Mouse (Mus musculus): ENCODE measurements at regions not wholly inside any gene's neighbourhood (a gene's known extent, or its start where the extent isn't known, plus 50 kb on each side); places are given as distances from the start of the nearest gene placed in this dataset.
"Not testable (repeated sequence)": the region's sequence is repeated elsewhere in the genome, so short reads cannot be mapped to it uniquely, and the experiment has no call there.

GRCm38 (mm10) chr5:129287481-129287880 lies 190.9 kb downstream of the Adgrd1 start:
- ATAC-seq (ENCODE audit: low FRiP score) (no peak), DNase-seq (ENCODE audit: low spot score, missing footprints) (peak; percentile 88)
- H3K27me3 ChIP-seq (ENCODE audit: control insufficient read depth, insufficient read depth, low read length) = no peaks in the 10 kb centered on the region
- no peaks in the 10 kb centered on the region for H3K9me3 ChIP-seq (ENCODE audit: control insufficient read depth, low read length)
- no peaks in the 10 kb centered on the region for H3K36me3 ChIP-seq (ENCODE audit: control insufficient read depth, insufficient read depth, low read length)
- H3K4me1 ChIP-seq (ENCODE audit: control insufficient read depth, insufficient read depth, low read length) = no peaks in the 10 kb centered on the region; the same call in 1 of the 2 replicates
- H3K4me3 ChIP-seq (ENCODE audit: low read depth, low read length) = no peak overlapping the region
- 16% methylated on average over 8 of the region's 8 CpGs for WGBS
- H3K9ac ChIP-seq (ENCODE audit: low read length) = no peak overlapping the region
- no peak overlapping the region for H3K4me2 ChIP-seq
- H3K27ac ChIP-seq (ENCODE audit: low read depth, low read length) = no peak overlapping the region

- not testable (repeated sequence) for H3K9ac ChIP-seq (ENCODE audit: low read length); H3K27ac ChIP-seq (ENCODE audit: low read depth, low read length); H3K36me3 ChIP-seq (ENCODE audit: control insufficient read depth, insufficient read depth, low read length); DNase-seq (ENCODE audit: low spot score, missing footprints); H3K9me3 ChIP-seq (ENCODE audit: control insufficient read depth, low read length); H3K4me2 ChIP-seq; H3K4me3 ChIP-seq (ENCODE audit: low read depth, low read length); ATAC-seq (ENCODE audit: low FRiP score); H3K27me3 ChIP-seq (ENCODE audit: control insufficient read depth, insufficient read depth, low read length); H3K4me1 ChIP-seq (ENCODE audit: control insufficient read depth, insufficient read depth, low read length)
- WGBS = 81% methylated on average over 10 of the region's 10 CpGs
These were observed 196.3 kb downstream of the Adgrd1 start for GRCm38 (mm10) chr5:129292821-129293220.

DNA sequence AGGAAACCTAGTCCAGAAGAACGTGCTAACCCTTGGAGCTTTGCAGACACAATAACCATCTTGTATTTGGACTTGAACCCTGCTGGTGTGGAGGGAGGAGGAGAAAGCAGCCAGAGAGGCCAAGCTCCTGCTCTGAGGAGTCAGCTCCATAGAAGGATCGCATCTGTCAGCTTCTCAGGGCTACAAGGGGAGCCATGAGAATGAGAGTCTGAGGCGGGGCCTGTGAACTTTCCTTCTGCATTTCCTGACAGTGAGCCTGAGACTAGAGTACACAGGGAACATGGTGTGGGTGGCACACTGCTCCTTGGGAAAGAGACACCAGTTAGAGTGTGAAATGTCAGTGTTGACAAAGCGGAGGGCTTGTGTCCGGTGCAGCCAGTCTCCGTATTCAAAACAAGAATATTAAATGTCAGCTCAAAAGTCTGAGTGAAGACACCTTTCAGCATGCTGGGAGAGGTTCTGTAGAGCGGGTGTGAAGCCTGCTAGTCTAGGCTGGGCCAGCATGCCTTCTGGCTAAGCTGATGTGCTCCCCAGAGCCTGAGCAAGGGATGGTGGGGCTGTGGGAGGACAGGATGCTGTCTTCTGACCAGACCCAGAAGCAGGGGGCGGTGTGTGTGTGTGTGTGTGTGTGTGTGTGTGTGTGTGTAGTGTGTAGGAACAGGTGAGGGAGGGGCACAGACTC lies 198.5 kb downstream of the Adgrd1 start:
- not testable (repeated sequence) for H3K36me3 ChIP-seq (ENCODE audit: control insufficient read depth, insufficient read depth, low read length); H3K27ac ChIP-seq (ENCODE audit: low read depth, low read length); H3K4me2 ChIP-seq; H3K27me3 ChIP-seq (ENCODE audit: control insufficient read depth, insufficient read depth, low read length); H3K9me3 ChIP-seq (ENCODE audit: control insufficient read depth, low read length); H3K9ac ChIP-seq (ENCODE audit: low read length); H3K4me1 ChIP-seq (ENCODE audit: control insufficient read depth, insufficient read depth, low read length); H3K4me3 ChIP-seq (ENCODE audit: low read depth, low read length); ATAC-seq (ENCODE audit: low FRiP score)
- DNase-seq (ENCODE audit: low spot score, missing footprints) = peak; percentile 26
- WGBS = 69% methylated on average over 8 of the region's 8 CpGs

DNA sequence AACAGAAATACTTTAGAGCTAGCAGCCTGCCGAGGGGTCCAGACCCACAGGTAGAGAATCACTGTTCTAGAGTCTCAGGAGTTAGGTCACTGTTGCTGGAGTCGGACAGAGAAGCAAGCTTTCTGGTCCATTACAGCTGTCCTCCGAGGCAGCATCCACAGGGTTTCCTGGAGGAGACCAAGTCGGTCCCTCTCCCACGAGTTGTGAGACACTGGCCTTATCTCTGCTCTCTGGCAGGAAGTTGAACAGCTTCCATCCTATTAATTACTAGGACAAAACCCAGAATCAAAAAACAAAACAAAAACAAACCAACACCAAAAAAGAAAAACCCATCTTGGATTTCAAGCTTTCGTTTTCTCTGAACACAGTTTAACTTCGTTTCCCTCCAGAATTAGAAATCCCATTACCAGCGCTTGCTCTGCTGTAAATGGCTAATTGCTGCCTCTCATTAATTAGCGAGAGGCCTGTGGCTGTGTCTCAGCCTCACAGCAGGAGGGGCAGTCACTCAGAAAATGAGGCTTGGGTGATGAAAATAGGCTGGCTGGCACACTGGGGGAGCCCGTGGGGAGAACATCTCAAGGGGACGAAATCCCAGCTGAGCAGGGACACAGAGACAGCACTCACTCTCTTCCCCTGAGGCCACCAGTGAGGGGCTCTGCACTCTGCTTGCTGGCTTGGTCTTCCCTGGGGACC lies 201.3 kb downstream of the Adgrd1 start:
- H3K4me2 ChIP-seq = no peak overlapping the region
- no peaks in the 10 kb centered on the region for H3K36me3 ChIP-seq (ENCODE audit: control insufficient read depth, insufficient read depth, low read length)
- peaks cover 9% of the 10 kb centered on the region for H3K4me1 ChIP-seq (ENCODE audit: control insufficient read depth, insufficient read depth, low read length)
- no peak overlapping the region for H3K9ac ChIP-seq (ENCODE audit: low read length)
- H3K9me3 ChIP-seq (ENCODE audit: control insufficient read depth, low read length) = no peaks in the 10 kb centered on the region
- H3K4me3 ChIP-seq (ENCODE audit: low read depth, low read length) = no peak overlapping the region
- H3K27ac ChIP-seq (ENCODE audit: low read depth, low read length) = no peak overlapping the region
- DNase-seq (ENCODE audit: low spot score, missing footprints) (peak; percentile 61), ATAC-seq (ENCODE audit: low FRiP score) (no peak)
- no peaks in the 10 kb centered on the region for H3K27me3 ChIP-seq (ENCODE audit: control insufficient read depth, insufficient read depth, low read length)
- WGBS = 48% methylated on average over 11 of the region's 11 CpGs

DNA sequence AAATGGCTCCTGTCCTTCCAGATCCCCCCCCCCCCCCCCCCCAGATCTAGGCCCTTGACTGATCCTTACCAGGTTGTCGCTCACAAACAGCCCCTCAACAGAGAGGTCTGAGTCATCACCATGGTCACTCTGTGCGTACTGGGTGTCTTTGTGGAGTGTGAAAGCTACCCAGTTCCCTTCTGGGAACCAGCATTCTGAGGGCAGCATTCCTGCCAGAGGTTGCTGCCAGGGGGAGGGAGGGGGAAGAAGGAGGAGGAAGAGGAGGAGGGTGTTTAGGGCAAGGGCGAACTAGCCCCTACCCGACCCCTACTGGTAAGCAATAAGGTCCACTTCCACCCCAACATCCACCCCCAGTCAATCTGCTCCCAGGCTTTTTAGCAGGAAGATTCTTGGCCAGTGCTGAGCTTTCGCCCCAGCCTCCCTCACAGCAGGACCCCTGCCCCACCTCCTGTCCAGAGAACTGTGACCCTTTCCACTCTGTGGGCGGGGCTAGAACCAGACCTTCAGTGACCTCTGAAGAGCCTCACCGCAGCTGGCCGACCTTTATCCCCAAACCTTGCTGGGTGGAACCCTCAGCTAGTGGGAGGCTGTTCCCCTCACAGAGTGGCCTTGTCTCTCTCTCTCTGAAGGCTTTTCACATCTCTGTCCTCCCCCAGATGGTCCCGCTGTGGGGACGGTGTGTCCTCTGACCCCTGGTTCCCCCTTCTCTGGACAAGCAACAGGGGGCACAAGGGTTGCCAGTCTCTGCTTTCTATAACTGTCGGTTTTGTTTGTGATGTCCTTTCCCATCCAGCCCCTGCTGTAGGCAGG lies 202.2 kb upstream of the Sfswap start:
- H3K27ac ChIP-seq (ENCODE audit: low read depth, low read length) = no peak overlapping the region

DNA sequence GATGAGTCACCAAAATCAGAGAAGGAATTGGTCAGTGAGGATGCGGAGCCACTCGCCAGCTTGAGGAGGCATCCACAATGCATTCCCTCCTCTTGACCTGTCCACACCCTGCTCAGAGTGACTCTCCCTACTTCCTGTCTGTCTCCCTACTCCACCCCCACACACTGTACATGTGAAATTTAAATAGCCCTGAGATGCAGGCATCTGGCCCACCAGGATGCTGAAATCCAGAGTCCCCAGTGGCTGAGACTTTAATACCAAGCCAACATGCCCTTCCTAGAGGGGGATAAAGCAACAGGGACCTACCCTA lies 201.6 kb upstream of the Sfswap start:
- H3K9me3 ChIP-seq (ENCODE audit: control insufficient read depth, low read length) = no peaks in the 10 kb centered on the region
- no peak overlapping the region for H3K4me3 ChIP-seq (ENCODE audit: low read depth, low read length)
- H3K4me2 ChIP-seq = no peak overlapping the region
- H3K36me3 ChIP-seq (ENCODE audit: control insufficient read depth, insufficient read depth, low read length) = no peaks in the 10 kb centered on the region
- ATAC-seq (ENCODE audit: low FRiP score) (no peak), DNase-seq (ENCODE audit: low spot score, missing footprints) (no peak)
- H3K27me3 ChIP-seq (ENCODE audit: control insufficient read depth, insufficient read depth, low read length) = no peaks in the 10 kb centered on the region
- 45% methylated on average over 2 of the region's 2 CpGs for whole genome bisulfite sequencing
- no peak overlapping the region for H3K9ac ChIP-seq (ENCODE audit: low read length)
- no peak overlapping the region for H3K27ac ChIP-seq (ENCODE audit: low read depth, low read length)
- H3K4me1 ChIP-seq (ENCODE audit: control insufficient read depth, insufficient read depth, low read length) = peaks cover 9% of the 10 kb centered on the region

More for the DNA sequence above, 202.2 kb upstream of the Sfswap start:
- peaks cover 9% of the 10 kb centered on the region for H3K4me1 ChIP-seq (ENCODE audit: control insufficient read depth, insufficient read depth, low read length)
- H3K36me3 ChIP-seq (ENCODE audit: control insufficient read depth, insufficient read depth, low read length) = no peaks in the 10 kb centered on the region
- H3K27me3 ChIP-seq (ENCODE audit: control insufficient read depth, insufficient read depth, low read length) = no peaks in the 10 kb centered on the region
- no peak overlapping the region for H3K4me3 ChIP-seq (ENCODE audit: low read depth, low read length)
- DNase-seq (ENCODE audit: low spot score, missing footprints) = no peak
- no peak overlapping the region for H3K9ac ChIP-seq (ENCODE audit: low read length)
- H3K4me2 ChIP-seq = no peak overlapping the region
- WGBS = 8% methylated on average over 11 of the region's 11 CpGs
- no peak for ATAC-seq (ENCODE audit: low FRiP score)
- H3K9me3 ChIP-seq (ENCODE audit: control insufficient read depth, low read length) = no peaks in the 10 kb centered on the region

GRCm38 (mm10) chr5:129300423-129300822 lies 200.6 kb upstream of the Sfswap start:
- no peak overlapping the region for H3K27ac ChIP-seq (ENCODE audit: low read depth, low read length)
- WGBS = 88% methylated on average over 6 of the region's 6 CpGs
- H3K9me3 ChIP-seq (ENCODE audit: control insufficient read depth, low read length) = no peaks in the 10 kb centered on the region

DNA sequence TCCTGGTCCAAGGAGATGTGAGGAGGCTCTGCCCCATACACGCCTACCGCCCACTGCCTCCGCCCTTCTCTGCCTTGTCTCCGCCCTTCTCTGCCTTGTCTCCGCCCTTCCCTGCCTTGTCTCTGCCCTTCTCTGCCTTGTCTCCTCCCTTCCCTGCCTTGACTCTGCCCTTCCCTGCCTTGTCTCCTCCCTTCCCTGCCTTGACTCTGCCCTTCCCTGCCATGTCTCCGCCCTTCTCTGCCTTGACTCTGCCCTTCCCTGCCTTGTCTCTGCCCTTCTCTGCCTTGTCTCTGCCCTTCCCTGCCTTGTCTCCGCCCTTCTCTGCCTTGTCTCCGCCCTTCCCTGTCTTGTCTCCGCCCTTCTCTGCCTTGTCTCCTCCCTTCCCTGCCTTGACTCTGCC lies 185.4 kb upstream of the Sfswap start:
- Histone ChIP-seq H3K36me3 (ENCODE audit: control insufficient read depth, insufficient read depth, low read length) (no peaks in the 10 kb centered on the region), H3K9me3 (ENCODE audit: control insufficient read depth, low read length) (no peaks in the 10 kb centered on the region), H3K4me1 (ENCODE audit: control insufficient read depth, insufficient read depth, low read length) (no peaks in the 10 kb centered on the region), H3K27ac (ENCODE audit: low read depth, low read length) (no peak overlapping the region), H3K27me3 (ENCODE audit: control insufficient read depth, insufficient read depth, low read length) (no peaks in the 10 kb centered on the region), H3K9ac (ENCODE audit: low read length) (no peak overlapping the region), H3K4me3 (ENCODE audit: low read depth, low read length) (no peak overlapping the region), H3K4me2 (no peak overlapping the region)
- WGBS = 62% methylated on average over 9 of the region's 9 CpGs
- DNase-seq (ENCODE audit: low spot score, missing footprints) (peak; percentile 35), ATAC-seq (ENCODE audit: low FRiP score) (no peak)

More at GRCm38 (mm10) chr5:129300423-129300822, 200.6 kb upstream of the Sfswap start:
- Histone ChIP-seq H3K9ac (ENCODE audit: low read length) (no peak overlapping the region), H3K36me3 (ENCODE audit: control insufficient read depth, insufficient read depth, low read length) (no peaks in the 10 kb centered on the region), H3K4me3 (ENCODE audit: low read depth, low read length) (no peak overlapping the region), H3K4me1 (ENCODE audit: control insufficient read depth, insufficient read depth, low read length) (peaks cover 9% of the 10 kb centered on the region), H3K4me2 (no peak overlapping the region), H3K27me3 (ENCODE audit: control insufficient read depth, insufficient read depth, low read length) (no peaks in the 10 kb centered on the region)
- ATAC-seq (ENCODE audit: low FRiP score) (no peak), DNase-seq (ENCODE audit: low spot score, missing footprints) (peak; percentile 79)

DNA sequence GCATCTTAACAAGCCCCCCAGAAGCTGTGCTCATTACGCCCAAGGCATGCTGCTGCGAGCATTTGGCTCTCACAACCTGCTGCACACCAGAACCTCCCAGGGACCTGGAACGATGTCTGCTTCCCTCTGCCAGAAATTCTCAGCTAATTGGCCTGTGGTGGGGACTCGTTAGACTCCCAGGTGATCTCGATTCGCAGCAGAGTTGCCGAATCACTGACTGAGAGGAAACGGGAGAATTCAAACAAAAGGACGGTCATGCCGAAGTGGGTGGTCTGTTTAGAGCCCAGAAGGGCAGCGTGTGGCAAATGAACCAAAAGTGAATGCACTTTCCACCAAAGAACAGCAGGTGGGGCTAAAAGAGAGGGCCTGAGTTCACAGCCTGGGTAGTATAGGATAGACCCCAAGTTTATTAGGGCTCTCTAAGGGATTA lies 169.9 kb upstream of the Sfswap start:
- 23% methylated on average over 11 of the region's 11 CpGs for WGBS
- Histone ChIP-seq H3K36me3 (ENCODE audit: control insufficient read depth, insufficient read depth, low read length) (no peaks in the 10 kb centered on the region), H3K4me1 (ENCODE audit: control insufficient read depth, insufficient read depth, low read length) (no peaks in the 10 kb centered on the region), H3K4me2 (no peak overlapping the region), H3K27me3 (ENCODE audit: control insufficient read depth, insufficient read depth, low read length) (no peaks in the 10 kb centered on the region), H3K9me3 (ENCODE audit: control insufficient read depth, low read length) (no peaks in the 10 kb centered on the region), H3K4me3 (ENCODE audit: low read depth, low read length) (no peak overlapping the region), H3K9ac (ENCODE audit: low read length) (0 out of 2 replicates have a peak overlapping the region, but pooled peaks have one; percentile 45), H3K27ac (ENCODE audit: low read depth, low read length) (no peak overlapping the region)
- DNase-seq (ENCODE audit: low spot score, missing footprints) = peak; percentile 85
- no peak for ATAC-seq (ENCODE audit: low FRiP score)

Measured in midbrain, embryonic 11.5 days (tissue).